8 mouse cellular contexts compared by ENCODE assay signal in the genomic region with DNA sequence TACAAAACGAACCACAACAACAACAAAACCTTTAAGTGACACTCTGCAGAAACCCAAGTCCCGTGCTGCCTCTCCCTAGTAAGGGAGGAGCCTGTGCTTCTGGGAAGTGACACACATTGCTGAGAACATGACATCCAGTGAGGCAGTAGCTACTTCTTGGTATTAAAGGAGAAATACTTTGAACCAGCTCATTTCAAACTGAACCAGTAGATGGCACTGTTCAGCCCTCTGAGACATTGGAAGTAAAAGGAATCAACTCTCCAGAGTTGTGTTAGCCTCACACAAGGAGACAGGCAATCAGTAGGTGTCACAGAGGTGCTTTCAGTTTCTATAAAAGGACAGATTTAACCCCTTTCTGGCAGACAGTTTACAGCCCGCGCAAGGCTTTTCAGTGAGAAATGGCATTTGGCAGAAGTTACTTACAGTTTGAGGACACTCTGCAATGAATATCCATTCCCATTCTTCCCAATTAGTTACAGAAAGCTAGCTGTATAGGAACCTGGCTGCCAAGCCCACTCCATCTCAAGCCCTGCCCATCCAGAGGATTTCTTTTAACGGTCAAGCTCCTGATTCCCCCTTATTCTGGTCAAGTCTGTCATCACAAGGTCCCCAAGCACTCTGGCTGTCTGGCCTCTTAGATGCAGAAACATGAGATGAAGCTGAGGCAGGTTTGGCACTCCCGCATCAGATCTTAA. TPM values are rescaled to one million over a fixed set of nuclear protein-coding genes. Genes with fewer than 3 reads are reported as not detected.
DNase-seq lines count a peak whose midpoint lies in the region; ATAC-seq and TF ChIP-seq lines count a peak whose summit lies in the region.
"Had no signal": no experiment of that assay in that cellular context is flagged by ENCODE, and none has a peak within 500 bp of the region (broad histone marks: within the 10 kb centered on the region; RNA-seq: fewer than 3 reads in every experiment).

No protein-coding gene starts in this region.

- 0 out of 2 replicates have a peak, but pooled peaks have one; percentile 25 for ATAC-seq in lung, postnatal 0 days

- dilution Hi-C loops in CH12.LX (cut with MboI; ENCODE audit: extremely low pct_ligation_motif_present, extremely low pct_unique_long_range_greater_than_20kb, low sequenced_read_pairs), result no loop called here

- DNase-seq in 416B (ENCODE audit: low read depth), result peak; percentile 66
- peak; percentile 54 for DNase-seq in CH12.LX (ENCODE audit: extremely low read depth)
- DNase-seq in cerebellum, adult 18-20 months, result peak; percentile 38 to 47
- peak; percentile 44 to 92 for DNase-seq in frontal cortex, adult 2 months (ENCODE audit: extremely low spot score in 1 of 2, low spot score in 1 of 2)
- peak; percentile 36 for DNase-seq in large intestine, adult 2 months (ENCODE audit: low read depth, low spot score)
- DNase-seq in lung, postnatal 0 days (ENCODE audit: low spot score), result peak; percentile 78
- peak; percentile 25 for DNase-seq in right cerebral cortex, postnatal 25 days

- H3K4me1 ChIP-seq in CH12.LX (ENCODE audit: control insufficient read depth in 1 of 2, insufficient read depth in 2 of 2), result no peaks in the 10 kb centered on the region
- no peaks in the 10 kb centered on the region for H3K4me1 ChIP-seq in lung, postnatal 0 days (ENCODE audit: insufficient read depth, low read depth, low read length)
- H3K4me1 ChIP-seq: heart, embryonic 15.5 days had no signal

- in situ Hi-C loops in CH12.LX (cut with MboI; ENCODE audit: low pct_ligation_motif_present, low pct_unique_long_range_greater_than_20kb, low sequenced_read_pairs), result no loop called here

- H3K4me3 ChIP-seq in CH12.LX (replicated peaks in 1 of 3; ENCODE audit: low read depth in 2 of 3, low read length in 2 of 3, poor library complexity in 1 of 3), result no peak overlapping the region
- H3K4me3 ChIP-seq in lung, postnatal 0 days (ENCODE audit: low read depth, low read length), result no peak overlapping the region
- H3K4me3 ChIP-seq: heart, embryonic 15.5 days had no signal

- TF ChIP-seq RAD21 in CH12.LX (IDR thresholded peaks at IDR 0.05; ENCODE audit: low read depth, low read length), result peak; percentile 33

- H3K79me2 ChIP-seq in CH12.LX (replicated peaks; ENCODE audit: control insufficient read depth, extremely low read depth, insufficient read depth, poor library complexity, severe bottlenecking), result no peaks in the 10 kb centered on the region

- H3K4me2 ChIP-seq in CH12.LX (ENCODE audit: insufficient read depth, low read depth, poor library complexity, severe bottlenecking), result no peak overlapping the region
- no peak overlapping the region for H3K4me2 ChIP-seq in lung, postnatal 0 days (replicated peaks; ENCODE audit: low read depth, low read length)
- H3K4me2 ChIP-seq: heart, embryonic 15.5 days had no signal

- no peak overlapping the region for H3K27ac ChIP-seq in CH12.LX (ENCODE audit: insufficient read depth, low read depth)
- H3K27ac ChIP-seq in lung, postnatal 0 days (ENCODE audit: low read length), result no peak overlapping the region
- H3K27ac ChIP-seq: heart, embryonic 15.5 days had no signal

- H3K27me3 ChIP-seq in CH12.LX (replicated peaks), result no peaks in the 10 kb centered on the region
- H3K27me3 ChIP-seq in lung, postnatal 0 days (replicated peaks; ENCODE audit: insufficient read depth, low read length), result no peaks in the 10 kb centered on the region
- H3K27me3 ChIP-seq: heart, embryonic 15.5 days had no signal

- H3K9me3 ChIP-seq in CH12.LX (replicated peaks; ENCODE audit: low read length), result no peaks in the 10 kb centered on the region
- H3K9me3 ChIP-seq in lung, postnatal 0 days (ENCODE audit: low read length), result no peaks in the 10 kb centered on the region
- H3K9me3 ChIP-seq: heart, embryonic 15.5 days had no signal

- H3K9ac ChIP-seq in CH12.LX (ENCODE audit: insufficient read depth, low read depth), result no peak overlapping the region
- no peak overlapping the region for H3K9ac ChIP-seq in lung, postnatal 0 days (replicated peaks; ENCODE audit: low read depth)
- H3K9ac ChIP-seq: heart, embryonic 15.5 days had no signal

- no peaks in the 10 kb centered on the region for H3K36me3 ChIP-seq in CH12.LX (replicated peaks in 1 of 2; ENCODE audit: control insufficient read depth in 1 of 2, insufficient read depth in 1 of 2, low read length in 1 of 2)
- H3K36me3 ChIP-seq in lung, postnatal 0 days (ENCODE audit: insufficient read depth, low read length), result no peaks in the 10 kb centered on the region
- H3K36me3 ChIP-seq: heart, embryonic 15.5 days had no signal

- TF ChIP-seq EP300 in CH12.LX (IDR thresholded peaks at IDR 0.05; ENCODE audit: low read length), result no peak
- TF ChIP-seq EP300 in lung, postnatal 0 days (IDR thresholded peaks at IDR 0.05), result no peak

- TF ChIP-seq CTCF in CH12.LX (conservative IDR thresholded peaks at IDR 0.05 in 1 of 2, IDR thresholded peaks at IDR 0.05 in 1 of 2; ENCODE audit: low read depth in 2 of 2, low read length in 2 of 2), result peak; percentile 56 to 70
- TF ChIP-seq CTCF in lung, postnatal 0 days (IDR thresholded peaks at IDR 0.05), result peak; percentile 77

- no peak for TF ChIP-seq POLR2A in CH12.LX (IDR thresholded peaks at IDR 0.05; ENCODE audit: low read depth, low read length)

- 32% methylated on average over 6 of the region's 6 CpGs for whole genome bisulfite sequencing in large intestine, adult 2 months
- WGBS in lung, postnatal 0 days, result 36% methylated on average over 6 of the region's 6 CpGs

TF ChIP-seq in CH12.LX, 34 proteins besides CTCF, POLR2A, EP300 and RAD21:
- TF ChIP-seq GABPA (IDR thresholded peaks at IDR 0.05; ENCODE audit: insufficient replicate concordance, low read depth, low read length) (no peak), NRF1 (IDR thresholded peaks at IDR 0.05; ENCODE audit: low read depth, low read length) (no peak), MAFK (IDR thresholded peaks at IDR 0.05; ENCODE audit: insufficient replicate concordance, low read length) (no peak), CHD2 (IDR thresholded peaks at IDR 0.05; ENCODE audit: low read length) (no peak), SMC3 (IDR thresholded peaks at IDR 0.05; ENCODE audit: low read depth, low read length) (peak; percentile 29)

RNA-seq across cellular contexts. Expression of gene Opn5, which starts 2.0 kb away (rescaled TPM):
- total RNA-seq in CH12.LX (2012; rRNA removed) (not detected in 2 replicates), CH12.LX (2014; rRNA removed) (not detected in 2 replicates)
- polyA plus RNA-seq in CH12.LX (2012; ENCODE audit: insufficient read length, low read depth), result not detected in 2 replicates
- 0.24 and 0.38 TPM in 2 replicates for polyA plus RNA-seq in frontal cortex, adult 2 months (2012; rRNA removed)
- polyA plus RNA-seq in large intestine, adult 2 months (2012; rRNA removed), result not detected in 2 replicates
- polyA plus RNA-seq in lung, postnatal 0 days (2015; fragmentation: Nextera tagmentation; extraction: Ambion mirVana), result not detected in 2 replicates
- polyA plus RNA-seq: heart, embryonic 15.5 days had no signal

Comparison
In these comparisons a context has a peak if more than half of its experiments do, and no peak if none do; other contexts are left out.
1. DNase-seq: peak in every context shown above with its lines; median percentile 78 in lung, postnatal 0 days; 68 in frontal cortex, adult 2 months; 66 in 416B; 54 in CH12.LX; 42 in cerebellum, adult 18-20 months; 36 in large intestine, adult 2 months; 25 in right cerebral cortex, postnatal 25 days.